Mouse (Mus musculus) limb, embryonic 10.5 days (tissue): ENCODE data around the gene Senp2. TPM values are rescaled to one million over a fixed set of nuclear protein-coding genes. Genes with fewer than 3 reads are reported as not detected.

Experiments used
- DNase-seq: peaks from one replicate; pipeline ENCODE4 v3.0.0-alpha.2; 2017; ENCODE audit warnings: low spot score
- H3K27ac ChIP-seq: fragments of 300-500 bp; sonication (generic); 2 replicates; pipeline ENCODE4 v1.5.1; 2016; ENCODE audit warnings: mild to moderate bottlenecking
- H3K27me3 ChIP-seq: fragments of 300-500 bp; sonication (generic); 2 replicates; pipeline ENCODE4 v1.6.1; 2016; ENCODE audit warnings: low read depth, mild to moderate bottlenecking; ENCODE audit not compliant: poor library complexity, severe bottlenecking
- H3K36me3 ChIP-seq: fragments of 300-500 bp; sonication (generic); 2 replicates; pipeline ENCODE4 v1.6.1; 2016; ENCODE audit warnings: mild to moderate bottlenecking, moderate library complexity
- H3K4me1 ChIP-seq: fragments of 300-500 bp; sonication (generic); 2 replicates; pipeline ENCODE4 v1.6.1; 2016
- H3K4me3 ChIP-seq: fragments of 300-500 bp; sonication (generic); 2 replicates; pipeline ENCODE4 v1.5.1; 2016; ENCODE audit warnings: mild to moderate bottlenecking, moderate library complexity
- H3K9me3 ChIP-seq: fragments of 300-500 bp; sonication (generic); replicated peaks from 2 replicates; pipeline ENCODE4 v1.6.1; 2016; ENCODE audit warnings: mild to moderate bottlenecking
- WGBS: fragments of 180-500 bp; shearing (Covaris S2); methylation state at CpG from one replicate; pipeline ENCODE4 v1.1.7; 2016; 5-methylcytosine and 5-hydroxymethylcytosine counted together
- polyA plus RNA-seq: library from polyadenylated mRNA; unstranded; fragments of >200 nt; fragmentation: Nextera tagmentation; extraction: Ambion mirVana; gene quantifications from 2 replicates; pipeline ENCODE4 v1.2.1, GENCODE M21; 2016

Senp2 gene
- polyA plus RNA-seq, 1 experiment from 2014 or later, result 74.9 TPM

DNA sequence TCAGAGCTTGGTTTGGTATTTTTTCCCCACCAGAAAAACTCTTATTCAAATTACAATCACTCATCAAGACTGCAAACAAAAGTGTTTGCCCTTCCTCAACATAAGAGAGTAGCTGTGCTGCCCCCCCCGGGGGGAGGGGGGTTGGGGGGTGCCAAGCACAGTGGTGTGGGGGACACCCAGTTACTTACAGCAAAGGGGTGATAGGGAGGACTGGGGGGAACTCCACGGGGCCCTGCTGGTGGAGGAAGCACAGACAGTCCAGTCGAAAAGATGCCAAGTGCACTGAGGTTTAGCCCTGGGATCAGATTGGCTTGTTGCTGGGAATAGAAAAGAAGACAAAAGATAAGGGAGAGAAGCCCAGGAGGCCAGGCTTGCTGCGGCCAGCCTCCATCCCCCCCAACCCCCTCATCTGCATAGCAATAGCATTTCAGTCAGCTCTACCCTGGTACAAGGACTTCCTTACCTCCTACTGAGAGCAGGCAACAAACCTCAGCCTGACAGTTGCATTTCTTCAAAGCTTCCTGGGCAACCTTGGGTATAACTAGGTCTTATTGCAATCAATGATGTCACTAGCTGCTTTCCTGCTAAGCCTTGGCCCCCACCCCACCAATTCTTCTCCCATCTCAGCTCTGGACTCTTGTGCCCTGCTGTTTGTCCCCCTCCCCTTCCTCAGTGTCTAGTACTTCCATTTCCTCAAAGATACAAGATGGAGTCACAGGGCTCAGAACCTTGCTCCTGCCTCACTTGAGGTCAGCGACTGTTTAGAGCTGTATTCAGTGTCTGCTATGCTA is 66.7 kb downstream of the Senp2 start:
- H3K9me3 ChIP-seq, result no peaks in the 10 kb centered on the region
- WGBS, result 36% methylated on average over 5 of the region's 5 CpGs
- peaks cover 98% of the 10 kb centered on the region for H3K36me3 ChIP-seq
- no peak for DNase-seq
- H3K4me3 ChIP-seq, result no peak overlapping the region
- H3K4me1 ChIP-seq, result no peaks in the 10 kb centered on the region
- H3K27ac ChIP-seq, result no peak overlapping the region
- H3K27me3 ChIP-seq, result no peaks in the 10 kb centered on the region

DNA sequence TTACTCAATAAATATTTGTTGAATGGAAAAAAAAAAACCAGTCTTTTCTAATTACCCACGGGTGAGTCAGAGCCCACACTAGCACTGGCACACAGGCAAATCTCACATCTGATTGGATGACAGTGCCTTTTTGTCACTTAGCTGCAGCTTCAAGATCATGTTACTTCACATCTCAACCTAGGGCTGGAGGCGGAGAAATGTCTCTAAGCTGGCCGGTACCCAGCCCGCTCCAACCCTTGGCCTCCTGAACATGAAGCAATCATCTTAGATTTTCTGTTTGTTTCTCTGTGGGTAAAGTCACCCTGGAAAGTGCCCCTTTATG is 67.3 kb downstream of the Senp2 start:
- no peaks in the 10 kb centered on the region for H3K27me3 ChIP-seq
- WGBS, result 56% methylated on average over 4 of the region's 4 CpGs
- H3K4me1 ChIP-seq, result no peaks in the 10 kb centered on the region
- peaks cover 98% of the 10 kb centered on the region for H3K36me3 ChIP-seq
- no peak overlapping the region for H3K4me3 ChIP-seq
- no peak for DNase-seq
- no peaks in the 10 kb centered on the region for H3K9me3 ChIP-seq
- no peak overlapping the region for H3K27ac ChIP-seq

DNA sequence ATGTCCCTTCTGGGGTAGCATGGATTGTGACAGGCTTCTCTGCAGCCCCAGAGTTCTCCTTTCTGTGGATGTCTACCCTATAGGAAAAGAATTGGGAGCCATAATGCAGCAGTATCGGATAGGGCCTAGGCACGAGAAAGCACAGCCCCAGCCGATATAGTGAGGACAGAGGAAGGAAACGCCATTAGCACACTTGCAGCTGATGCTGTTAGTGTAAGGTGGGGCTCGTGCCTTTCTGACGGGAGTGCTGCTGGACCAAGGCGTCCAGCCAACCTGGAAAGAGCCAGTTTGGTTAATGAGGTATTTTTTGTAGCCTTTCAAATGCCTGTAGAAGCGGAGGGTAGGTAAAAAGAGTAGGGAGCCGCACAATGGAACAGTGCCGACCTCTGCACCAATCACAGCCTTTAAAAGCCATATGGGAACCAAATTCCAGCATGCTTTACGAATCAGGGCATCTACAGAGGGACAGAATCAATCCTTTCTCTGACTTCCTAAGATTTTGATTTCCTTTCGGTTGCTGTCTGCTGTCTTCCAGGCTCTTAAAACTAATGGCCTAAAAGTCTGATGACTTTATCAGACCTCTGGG is 70.9 kb downstream of the Senp2 start:
- H3K4me3 ChIP-seq, result no peak overlapping the region

DNA sequence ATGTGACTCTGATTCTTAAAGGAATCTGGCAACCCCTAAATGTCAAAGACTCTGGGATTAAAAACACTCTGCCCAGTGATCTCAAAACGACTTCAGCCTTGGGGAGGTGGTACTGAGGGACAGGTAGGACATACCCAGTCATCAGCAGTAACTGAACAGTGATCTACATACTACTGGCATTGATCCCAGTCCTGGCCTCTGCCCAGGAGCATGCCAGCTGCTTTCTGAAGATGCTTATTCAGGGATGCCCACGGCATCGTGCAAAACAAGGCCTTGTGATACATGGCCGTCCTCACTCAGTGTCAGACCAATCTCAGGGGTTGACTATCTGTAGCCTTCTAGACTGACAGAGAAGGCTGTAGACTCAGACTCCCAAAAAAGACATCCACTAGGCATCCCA is 76.1 kb downstream of the Senp2 start:
- Histone ChIP-seq H3K9me3 (no peaks in the 10 kb centered on the region), H3K4me1 (no peaks in the 10 kb centered on the region), H3K4me3 (no peak overlapping the region), H3K27me3 (no peaks in the 10 kb centered on the region), H3K36me3 (peaks cover 84% of the 10 kb centered on the region), H3K27ac (no peak overlapping the region)
- 90% methylated on average over 4 of the region's 4 CpGs for WGBS
- DNase-seq, result no peak

More for the DNA sequence above, 70.9 kb downstream of the Senp2 start:
- H3K27ac ChIP-seq, result no peak overlapping the region
- H3K9me3 ChIP-seq, result no peaks in the 10 kb centered on the region
- H3K4me1 ChIP-seq, result no peaks in the 10 kb centered on the region
- WGBS, result 89% methylated on average over 12 of the region's 12 CpGs
- no peak for DNase-seq
- no peaks in the 10 kb centered on the region for H3K27me3 ChIP-seq
- H3K36me3 ChIP-seq, result peaks cover 98% of the 10 kb centered on the region

DNA sequence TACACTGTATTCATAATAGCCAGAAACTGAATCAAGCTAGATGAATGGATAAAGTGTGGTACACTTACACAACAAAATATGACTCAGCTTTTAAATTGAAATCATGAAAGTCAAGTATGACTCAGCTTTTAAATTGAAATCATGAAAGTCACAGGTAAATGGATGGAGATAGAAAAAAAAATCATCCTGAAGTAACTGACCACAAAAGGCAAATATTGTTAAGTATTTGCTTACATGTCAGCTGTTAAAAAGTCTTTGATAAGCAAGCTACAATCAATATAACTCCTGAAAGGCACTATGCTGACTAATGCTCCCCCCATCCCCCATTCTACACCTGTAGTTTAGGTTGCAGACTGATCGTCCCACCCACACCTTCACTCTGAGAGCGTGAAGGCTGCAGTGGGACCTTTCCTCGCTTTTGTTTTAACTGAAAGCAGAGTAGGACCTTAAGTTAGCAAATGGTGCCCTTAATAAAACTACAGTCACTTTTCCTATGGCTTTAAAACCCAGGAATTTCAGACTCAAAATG is 82.0 kb downstream of the Senp2 start:
- DNase-seq, result no peak
- WGBS, result 87% methylated on average over 3 of the region's 3 CpGs

DNA sequence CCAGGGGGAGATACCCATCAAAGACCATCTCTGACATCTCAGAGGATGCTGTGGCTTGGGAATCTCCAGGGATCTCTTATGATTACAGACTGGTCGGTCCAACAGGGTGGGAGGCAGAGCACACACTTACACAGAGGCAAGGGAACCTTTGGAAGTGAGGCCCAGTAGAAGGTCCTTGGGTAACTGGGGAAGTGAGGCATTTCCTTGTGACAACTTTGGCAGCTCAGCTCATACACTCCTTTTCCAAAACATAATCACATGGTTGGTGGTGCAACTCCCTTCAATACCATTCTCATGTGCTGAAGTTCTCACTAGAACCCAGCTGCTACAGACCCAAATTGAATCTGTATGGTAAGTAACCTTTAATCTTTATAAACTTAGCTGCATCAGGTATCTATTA is 86.5 kb downstream of the Senp2 start:
- no peaks in the 10 kb centered on the region for H3K27me3 ChIP-seq
- H3K36me3 ChIP-seq, result peaks cover 31% of the 10 kb centered on the region
- no peaks in the 10 kb centered on the region for H3K9me3 ChIP-seq
- no peak overlapping the region for H3K4me3 ChIP-seq
- no peak overlapping the region for H3K27ac ChIP-seq
- 96% methylated on average over 1 of the region's 1 CpGs for WGBS
- peaks cover 8% of the 10 kb centered on the region; the same call in 1 of the 2 replicates for H3K4me1 ChIP-seq
- DNase-seq, result no peak

More for the DNA sequence above, 82.0 kb downstream of the Senp2 start:
- H3K9me3 ChIP-seq, result no peaks in the 10 kb centered on the region
- no peaks in the 10 kb centered on the region for H3K27me3 ChIP-seq
- no peak overlapping the region for H3K4me3 ChIP-seq
- no peaks in the 10 kb centered on the region for H3K4me1 ChIP-seq
- no peak overlapping the region for H3K27ac ChIP-seq
- H3K36me3 ChIP-seq, result peaks cover 38% of the 10 kb centered on the region

DNA sequence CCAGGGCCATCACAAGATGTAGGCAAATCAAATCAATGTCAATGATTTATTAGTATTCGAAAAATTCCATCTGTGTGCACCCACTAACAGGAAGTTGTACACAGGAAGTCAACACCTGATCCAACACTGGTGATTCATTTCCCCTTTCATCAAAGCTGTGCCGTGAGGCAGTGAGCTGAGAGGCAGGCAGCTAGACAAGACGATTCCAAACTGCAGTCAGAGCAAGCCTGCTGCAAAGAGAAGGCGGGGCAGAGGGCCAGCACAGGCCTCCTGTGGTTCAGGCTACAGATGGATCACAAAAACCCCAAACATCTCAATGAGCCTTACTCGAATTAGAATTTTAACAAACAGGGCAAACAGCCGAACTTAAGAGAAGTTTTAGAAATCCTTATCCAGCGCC is 88.4 kb downstream of the Senp2 start:
- no peak for DNase-seq
- peaks cover 8% of the 10 kb centered on the region; the same call in 1 of the 2 replicates for H3K4me1 ChIP-seq
- H3K27ac ChIP-seq, result no peak overlapping the region
- WGBS, result 67% methylated on average over 7 of the region's 7 CpGs
- no peaks in the 10 kb centered on the region for H3K9me3 ChIP-seq
- H3K4me3 ChIP-seq, result no peak overlapping the region
- no peaks in the 10 kb centered on the region for H3K27me3 ChIP-seq
- peaks cover 43% of the 10 kb centered on the region for H3K36me3 ChIP-seq

Other genes with a start within 250 kb of the Senp2 start
- 1.6 and 2.5 TPM in 2 replicates for gene Ehhadh, start 221.7 kb upstream of the Senp2 start, polyA plus RNA-seq
- gene Map3k13, start 215.1 kb upstream of the Senp2 start, polyA plus RNA-seq, result 1.2 and 1.8 TPM in 2 replicates
- gene Tmem41a, start 61.9 kb upstream of the Senp2 start, polyA plus RNA-seq, result 49.4 and 56.7 TPM in 2 replicates
- 0.31 and 0.34 TPM in 2 replicates for gene Liph, start 13.8 kb upstream of the Senp2 start, polyA plus RNA-seq
- 203 and 204 TPM in 2 replicates for gene Igf2bp2, start 153.8 kb downstream of the Senp2 start, polyA plus RNA-seq